Mouse (Mus musculus): ENCODE results near the gene Slc2a12.

GRCm38 (mm10) chr10:22714520-22714919, 69.7 kb downstream of the Slc2a12 start:
- TF ChIP-seq CTCF (IDR thresholded peaks at IDR 0.05; ENCODE audit: extremely low read depth, insufficient read depth, insufficient read length, insufficient replicate concordance) (peak; percentile 55; the same call in 1 of the 2 replicates), POLR2A (IDR thresholded peaks at IDR 0.05; ENCODE audit: low read depth, low read length) (no peak)

All from spleen, adult 2 months (tissue).